In the genomic region with DNA sequence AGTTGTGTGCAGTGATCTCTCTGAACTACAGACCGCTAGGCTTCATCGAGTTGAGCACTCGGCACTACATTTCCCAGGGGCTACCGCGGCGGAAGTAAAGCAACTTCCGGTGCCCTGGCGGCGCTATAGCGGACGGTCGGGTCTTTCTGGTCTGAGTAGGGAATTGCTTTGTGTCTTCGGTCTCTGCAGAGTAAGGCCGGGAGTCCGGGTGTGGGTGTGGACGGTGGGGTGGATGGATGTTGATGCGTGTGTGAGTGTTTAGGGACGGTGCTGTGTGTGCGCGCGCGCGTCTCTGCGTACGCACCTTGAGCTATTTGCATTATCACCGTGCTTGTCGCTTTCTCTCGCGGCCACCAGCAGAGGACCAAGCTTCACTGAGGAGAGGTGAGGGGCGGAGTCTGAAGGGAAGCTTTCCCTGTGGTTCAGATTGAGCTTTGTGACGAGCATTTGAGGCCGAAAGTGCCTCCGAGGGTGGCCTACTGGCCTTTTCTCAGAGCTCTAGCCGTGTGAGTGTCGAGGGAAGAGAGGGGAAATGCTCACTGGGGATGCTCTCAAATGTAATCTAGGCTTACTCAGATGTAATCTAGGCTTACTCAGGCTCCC, we compare ENCODE assay signal across 8 mouse cellular contexts. TPM values are rescaled to one million over a fixed set of nuclear protein-coding genes. Genes with fewer than 3 reads are reported as not detected.
DNase-seq lines count a peak whose midpoint lies in the region; ATAC-seq lines count a peak whose summit lies in the region.

A gene (plus strand): TSS at position 109 of the 603 bp plus-strand sequence.

- peaks cover 26% of the 10 kb centered on the region for H3K4me1 ChIP-seq in hindbrain, embryonic 16.5 days (ENCODE audit: control insufficient read depth, insufficient read depth, low read depth, low read length)

- no peaks in the 10 kb centered on the region for H3K9me3 ChIP-seq in hindbrain, embryonic 16.5 days (ENCODE audit: control insufficient read depth, low read length)

- under 1% methylated on average over 35 of the region's 35 CpGs for WGBS in hindbrain, embryonic 16.5 days
- under 1% methylated on average over 35 of the region's 35 CpGs for WGBS in macrophage (ENCODE audit: missing documents)

- peak; percentile 95 for ATAC-seq in hindbrain, embryonic 16.5 days

- peak within 1 kb of the TSS; percentile 86 for H3K9ac ChIP-seq in hindbrain, embryonic 16.5 days (ENCODE audit: low read depth, low read length)

- H3K27me3 ChIP-seq in hindbrain, embryonic 16.5 days (replicated peaks; ENCODE audit: control insufficient read depth, insufficient read depth, low read length): no peaks in the 10 kb centered on the region

- peak within 1 kb of the TSS; percentile 65 for H3K4me2 ChIP-seq in hindbrain, embryonic 16.5 days (ENCODE audit: low read length)

- peak; percentile 78 for DNase-seq in WW6 (ENCODE audit: low read depth, low spot score)
- DNase-seq in cerebellum, postnatal 4 days (ENCODE audit: low spot score in 2 of 2): peak; percentile 74 to 86
- DNase-seq in gastrocnemius, adult 18-20 months (ENCODE audit: low spot score): peak; percentile 84
- peak; percentile 85 to 88 for DNase-seq in left cerebral cortex, adult 18-20 months (ENCODE audit: low spot score in 2 of 2)
- peak; percentile 91 for DNase-seq in right cerebral cortex, adult 18-20 months
- DNase-seq in urinary bladder, postnatal 10 days (ENCODE audit: low spot score): peak; percentile 21

- H3K27ac ChIP-seq in hindbrain, embryonic 16.5 days (ENCODE audit: low read depth, low read length): peak within 1 kb of the TSS; percentile 98
- H3K27ac ChIP-seq in macrophage: peak within 1 kb of the TSS; percentile 46

- no peaks in the 10 kb centered on the region for H3K36me3 ChIP-seq in hindbrain, embryonic 16.5 days (ENCODE audit: control insufficient read depth, insufficient read depth, low read length)
- no peaks in the 10 kb centered on the region for H3K36me3 ChIP-seq in macrophage (ENCODE audit: inconsistent target)

- peaks cover 46% of the 10 kb centered on the region for H3K79me2 ChIP-seq in macrophage (ENCODE audit: inconsistent target)

- H3K4me3 ChIP-seq in hindbrain, embryonic 16.5 days (ENCODE audit: low read length): peak within 1 kb of the TSS; percentile 60
- peak within 1 kb of the TSS; percentile 72 for H3K4me3 ChIP-seq in macrophage (ENCODE audit: inconsistent target)

RNA-seq across cellular contexts. Expression of the gene that starts here (rescaled TPM):
- 1 to 10 TPM; 5.1 to 6.9 TPM for total RNA-seq in gastrocnemius, adult 18-20 months (2021)
- polyA plus RNA-seq in hindbrain, embryonic 16.5 days (2015; fragmentation: Nextera tagmentation; extraction: Ambion mirVana): 84.1 and 94.2 TPM in 2 replicates
- 10 to 100 TPM; 35.7 to 36.0 TPM for total RNA-seq in left cerebral cortex, adult 18-20 months (2021)
- total RNA-seq in macrophage (2018; cell fraction: chromatin; rRNA removed): 10 to 100 TPM in 15 of 26 experiments, 1 to 10 TPM in 11; 2.3 to 46.6 (median 14.7) TPM
- total RNA-seq in macrophage (2018; cell fraction: cytosol; rRNA removed): 1 to 10 TPM in 21 of 26 experiments, under 1 TPM in 5; 0.37 to 5.5 (median 2.9) TPM
- 10 to 100 TPM in 8 of 26 experiments, 1 to 10 TPM in 17, under 1 TPM in 1; 0.93 to 20.1 (median 4.4) TPM for total RNA-seq in macrophage (2018; cell fraction: nucleus; rRNA removed)
- polyA plus RNA-seq in macrophage (2018): 3.8 to 3.9 TPM (median 3.8 TPM) in 3 replicates

Comparison
In these comparisons a context has a peak if more than half of its experiments do, and no peak if none do; other contexts are left out.
1. Peak in every context shown above with its lines: DNase-seq, ATAC-seq, H3K4me3 ChIP-seq and H3K27ac ChIP-seq.
2. RNA of the gene that starts here (total RNA-seq): 35.7 to 36.0 TPM in left cerebral cortex, adult 18-20 months; 5.1 to 6.9 TPM in gastrocnemius, adult 18-20 months; every median in the first group is over 4 times any median in the second.
3. RNA of the gene that starts here (polyA plus RNA-seq): 84.1 to 94.2 TPM in hindbrain, embryonic 16.5 days; 3.8 to 3.9 TPM in macrophage; every median in the first group is over 10 times any median in the second.
4. DNase-seq: peak in every context shown above with its lines; median percentile 91 in right cerebral cortex, adult 18-20 months; 86 in left cerebral cortex, adult 18-20 months; 84 in gastrocnemius, adult 18-20 months; 80 in cerebellum, postnatal 4 days; 78 in WW6; 21 in urinary bladder, postnatal 10 days.